Mouse (Mus musculus): ENCODE data around the gene Aurkb. TPM values are rescaled to one million over a fixed set of nuclear protein-coding genes. Genes with fewer than 3 reads are reported as not detected.

The Aurkb gene
- polyA plus RNA-seq, 1 experiment, result 108 TPM

DNA sequence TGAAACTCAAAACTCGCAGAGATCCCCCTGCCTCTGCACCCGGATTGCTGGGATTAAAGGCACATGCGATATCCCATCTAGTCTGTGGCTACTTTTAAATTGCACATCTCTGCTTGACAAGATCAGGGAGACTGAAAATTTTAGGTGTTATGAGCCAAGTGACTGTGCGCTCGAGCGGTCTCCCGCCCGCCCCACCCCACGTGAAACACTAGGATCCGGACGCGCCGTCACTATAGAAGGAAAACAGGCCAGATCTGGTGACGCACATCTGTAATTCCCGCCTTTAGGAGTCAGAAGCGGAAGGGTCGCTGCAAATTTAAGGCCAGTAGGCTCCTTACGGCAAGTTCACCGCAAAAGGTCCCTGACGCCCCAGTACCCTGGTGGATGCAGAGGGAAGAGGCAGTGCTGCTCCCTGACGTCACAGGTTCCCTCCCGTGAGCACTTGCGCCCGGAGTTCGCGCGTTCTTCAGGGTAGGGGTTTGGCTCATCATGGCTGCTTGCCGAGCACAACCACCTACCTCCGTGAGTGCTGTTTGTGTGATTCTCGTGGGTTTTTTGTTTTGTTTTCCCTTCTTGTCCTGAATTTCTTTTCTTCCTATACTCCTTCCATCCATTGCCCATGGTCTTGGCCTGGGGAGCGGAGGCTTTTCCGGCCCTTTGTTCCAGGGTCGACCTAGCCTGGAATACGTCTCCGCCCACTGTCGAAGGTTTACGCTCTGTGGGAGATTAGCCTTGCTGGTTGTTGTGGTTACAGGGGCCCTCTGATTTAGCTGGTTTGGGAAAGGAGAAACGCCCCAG lies 29.6 kb upstream of the Aurkb start, which contains the start of gene Ctc1:
TSS of gene Ctc1 (plus strand) at position 268 of the 798 bp plus-strand sequence.
- peak within 1 kb of the TSS; percentile 77 for H3K4me3 ChIP-seq (ENCODE audit: low read depth, low read length)
- peak within 1 kb of the TSS; percentile 93 for H3K27ac ChIP-seq (ENCODE audit: insufficient read depth, low read length)
- H3K36me3 ChIP-seq (ENCODE audit: control insufficient read depth, insufficient read depth, low read length, poor library complexity, severe bottlenecking), result peaks cover 4% of the 10 kb centered on the region; the same call in 1 of the 2 replicates
- no peaks in the 10 kb centered on the region for H3K9me3 ChIP-seq (replicated peaks; ENCODE audit: control insufficient read depth, insufficient read depth, low read length, poor library complexity, severe bottlenecking)
- H3K27me3 ChIP-seq (ENCODE audit: control insufficient read depth, insufficient read depth, low read length, poor library complexity, severe bottlenecking), result no peaks in the 10 kb centered on the region
- no peaks in the 10 kb centered on the region for H3K4me1 ChIP-seq (ENCODE audit: control insufficient read depth, insufficient read depth, low read length)
- H3K9ac ChIP-seq (ENCODE audit: low read depth, poor library complexity, severe bottlenecking), result peak within 1 kb of the TSS; percentile 90
- 0 out of 2 replicates have a peak, but pooled peaks have one; percentile 41 for TF ChIP-seq EP300 (IDR thresholded peaks at IDR 0.05; ENCODE audit: insufficient read depth, low read depth, low read length)
- no peak for TF ChIP-seq CTCF (IDR thresholded peaks at IDR 0.05; ENCODE audit: low read depth, low read length)
- peak; percentile 98 for TF ChIP-seq POLR2A (IDR thresholded peaks at IDR 0.05; ENCODE audit: insufficient read depth, low read length)

DNA sequence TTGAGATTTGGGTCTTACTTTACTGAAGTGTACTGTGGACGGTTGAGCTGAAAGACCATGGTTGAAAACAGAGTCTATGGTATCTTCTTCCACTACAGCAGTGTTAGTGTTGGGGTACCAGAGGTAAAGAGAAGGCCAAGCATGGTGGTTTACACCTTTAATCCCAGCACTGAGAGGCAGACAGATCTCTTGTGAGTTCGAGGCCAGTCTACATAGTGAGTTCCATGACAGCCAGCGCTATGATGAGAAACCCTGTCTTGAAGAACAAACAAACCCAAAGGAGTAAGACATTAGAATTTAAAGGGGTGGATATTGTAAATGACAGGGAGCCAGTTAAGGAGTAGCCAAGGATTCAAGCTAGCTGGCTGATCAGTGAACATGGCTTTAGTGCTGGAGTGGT lies 28.7 kb upstream of the Aurkb start:
- H3K9ac ChIP-seq (ENCODE audit: low read depth, poor library complexity, severe bottlenecking), result peak overlapping the region; percentile 90
- H3K36me3 ChIP-seq (ENCODE audit: control insufficient read depth, insufficient read depth, low read length, poor library complexity, severe bottlenecking), result peaks cover 13% of the 10 kb centered on the region
- peak overlapping the region; percentile 77 for H3K4me3 ChIP-seq (ENCODE audit: low read depth, low read length)
- H3K27ac ChIP-seq (ENCODE audit: insufficient read depth, low read length), result peak overlapping the region; percentile 93
- no peaks in the 10 kb centered on the region for H3K4me1 ChIP-seq (ENCODE audit: control insufficient read depth, insufficient read depth, low read length)
- H3K9me3 ChIP-seq (replicated peaks; ENCODE audit: control insufficient read depth, insufficient read depth, low read length, poor library complexity, severe bottlenecking), result no peaks in the 10 kb centered on the region
- no peaks in the 10 kb centered on the region for H3K27me3 ChIP-seq (ENCODE audit: control insufficient read depth, insufficient read depth, low read length, poor library complexity, severe bottlenecking)
- no peak for TF ChIP-seq CTCF (IDR thresholded peaks at IDR 0.05; ENCODE audit: low read depth, low read length)
- no peak for TF ChIP-seq EP300 (IDR thresholded peaks at IDR 0.05; ENCODE audit: insufficient read depth, low read depth, low read length)
- no peak for TF ChIP-seq POLR2A (IDR thresholded peaks at IDR 0.05; ENCODE audit: insufficient read depth, low read length)

DNA sequence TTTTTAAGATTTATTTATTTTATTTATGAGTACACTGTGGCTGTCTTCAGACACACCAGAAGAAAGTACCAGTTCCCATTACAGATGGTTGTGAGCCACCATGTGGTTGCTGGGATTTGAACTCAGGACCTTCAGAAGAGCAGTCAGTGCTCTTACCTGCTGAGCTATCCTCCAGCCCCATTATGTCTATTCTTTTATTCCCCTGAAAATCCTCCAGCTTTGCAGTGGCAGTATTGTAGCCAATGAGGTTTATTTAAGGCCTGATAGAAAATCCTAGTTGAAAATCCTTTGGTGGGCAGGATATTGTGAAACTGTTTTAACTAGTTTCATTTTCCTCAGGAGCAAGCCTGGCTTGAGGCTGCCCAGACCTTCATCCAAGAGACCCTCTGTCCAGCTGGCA lies 24.8 kb upstream of the Aurkb start:
- Histone ChIP-seq H3K27ac (ENCODE audit: insufficient read depth, low read length) (no peak overlapping the region), H3K9me3 (replicated peaks; ENCODE audit: control insufficient read depth, insufficient read depth, low read length, poor library complexity, severe bottlenecking) (no peaks in the 10 kb centered on the region), H3K4me3 (ENCODE audit: low read depth, low read length) (no peak overlapping the region), H3K36me3 (ENCODE audit: control insufficient read depth, insufficient read depth, low read length, poor library complexity, severe bottlenecking) (peaks cover 50% of the 10 kb centered on the region), H3K27me3 (ENCODE audit: control insufficient read depth, insufficient read depth, low read length, poor library complexity, severe bottlenecking) (no peaks in the 10 kb centered on the region), H3K4me1 (ENCODE audit: control insufficient read depth, insufficient read depth, low read length) (no peaks in the 10 kb centered on the region), H3K9ac (ENCODE audit: low read depth, poor library complexity, severe bottlenecking) (no peak overlapping the region)
- TF ChIP-seq EP300 (IDR thresholded peaks at IDR 0.05; ENCODE audit: insufficient read depth, low read depth, low read length), result no peak
- TF ChIP-seq POLR2A (IDR thresholded peaks at IDR 0.05; ENCODE audit: insufficient read depth, low read length), result no peak
- no peak for TF ChIP-seq CTCF (IDR thresholded peaks at IDR 0.05; ENCODE audit: low read depth, low read length)

DNA sequence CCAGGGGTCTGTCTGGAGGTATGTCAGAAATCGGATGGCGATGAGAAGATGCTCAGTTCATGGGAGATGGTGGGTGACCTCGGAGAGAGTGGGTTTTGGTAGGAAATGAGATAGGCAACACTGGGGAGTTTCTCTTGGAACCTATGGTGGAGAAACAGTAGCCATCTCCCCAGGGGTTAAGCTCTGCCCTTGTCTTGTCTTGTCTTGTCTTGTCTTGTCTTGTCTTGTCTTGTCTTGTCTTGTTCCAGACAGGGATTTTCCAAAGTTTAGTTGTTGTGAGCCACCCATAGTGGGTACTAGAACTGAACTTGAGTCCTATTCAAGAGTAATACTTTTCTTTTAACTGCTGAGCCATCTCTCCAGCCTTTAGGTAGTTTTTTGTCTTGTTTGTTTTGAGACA lies 18.9 kb upstream of the Aurkb start:
- Histone ChIP-seq H3K36me3 (ENCODE audit: control insufficient read depth, insufficient read depth, low read length, poor library complexity, severe bottlenecking) (peaks cover 97% of the 10 kb centered on the region), H3K9ac (ENCODE audit: low read depth, poor library complexity, severe bottlenecking) (peak overlapping the region; percentile 26; the same call in 1 of the 2 replicates), H3K27ac (ENCODE audit: insufficient read depth, low read length) (peak overlapping the region; percentile 86), H3K4me3 (ENCODE audit: low read depth, low read length) (no peak overlapping the region), H3K9me3 (replicated peaks; ENCODE audit: control insufficient read depth, insufficient read depth, low read length, poor library complexity, severe bottlenecking) (no peaks in the 10 kb centered on the region), H3K27me3 (ENCODE audit: control insufficient read depth, insufficient read depth, low read length, poor library complexity, severe bottlenecking) (no peaks in the 10 kb centered on the region), H3K4me1 (ENCODE audit: control insufficient read depth, insufficient read depth, low read length) (no peaks in the 10 kb centered on the region)
- TF ChIP-seq POLR2A (IDR thresholded peaks at IDR 0.05; ENCODE audit: insufficient read depth, low read length) (no peak), CTCF (IDR thresholded peaks at IDR 0.05; ENCODE audit: low read depth, low read length) (no peak), EP300 (IDR thresholded peaks at IDR 0.05; ENCODE audit: insufficient read depth, low read depth, low read length) (no peak)

DNA sequence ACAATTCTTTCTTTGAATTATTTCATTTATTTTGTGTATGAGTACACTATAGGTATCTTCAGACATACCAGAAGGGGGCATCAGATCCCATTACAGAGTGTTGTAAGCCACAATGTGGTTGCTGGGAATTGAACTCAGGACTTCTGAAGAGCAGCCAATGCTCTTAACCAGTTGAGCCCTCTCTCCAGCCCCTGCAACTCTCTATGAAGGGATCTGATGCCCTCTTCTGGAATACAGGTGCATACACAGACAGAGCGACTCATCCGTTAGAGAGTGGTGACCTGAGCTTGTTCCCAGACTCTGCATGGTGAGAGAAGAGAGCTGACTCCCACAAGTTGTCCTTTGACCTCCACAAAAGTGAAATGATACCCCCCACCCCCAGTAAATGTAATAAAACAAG lies 16.6 kb upstream of the Aurkb start:
- Histone ChIP-seq H3K27ac (ENCODE audit: insufficient read depth, low read length) (peak overlapping the region; percentile 86; the same call in 1 of the 2 replicates), H3K9ac (ENCODE audit: low read depth, poor library complexity, severe bottlenecking) (no peak overlapping the region), H3K4me1 (ENCODE audit: control insufficient read depth, insufficient read depth, low read length) (no peaks in the 10 kb centered on the region), H3K36me3 (ENCODE audit: control insufficient read depth, insufficient read depth, low read length, poor library complexity, severe bottlenecking) (peaks cover 95% of the 10 kb centered on the region), H3K4me3 (ENCODE audit: low read depth, low read length) (no peak overlapping the region), H3K27me3 (ENCODE audit: control insufficient read depth, insufficient read depth, low read length, poor library complexity, severe bottlenecking) (no peaks in the 10 kb centered on the region), H3K9me3 (replicated peaks; ENCODE audit: control insufficient read depth, insufficient read depth, low read length, poor library complexity, severe bottlenecking) (no peaks in the 10 kb centered on the region)
- TF ChIP-seq CTCF (IDR thresholded peaks at IDR 0.05; ENCODE audit: low read depth, low read length), result peak; percentile 29
- no peak for TF ChIP-seq EP300 (IDR thresholded peaks at IDR 0.05; ENCODE audit: insufficient read depth, low read depth, low read length)

DNA sequence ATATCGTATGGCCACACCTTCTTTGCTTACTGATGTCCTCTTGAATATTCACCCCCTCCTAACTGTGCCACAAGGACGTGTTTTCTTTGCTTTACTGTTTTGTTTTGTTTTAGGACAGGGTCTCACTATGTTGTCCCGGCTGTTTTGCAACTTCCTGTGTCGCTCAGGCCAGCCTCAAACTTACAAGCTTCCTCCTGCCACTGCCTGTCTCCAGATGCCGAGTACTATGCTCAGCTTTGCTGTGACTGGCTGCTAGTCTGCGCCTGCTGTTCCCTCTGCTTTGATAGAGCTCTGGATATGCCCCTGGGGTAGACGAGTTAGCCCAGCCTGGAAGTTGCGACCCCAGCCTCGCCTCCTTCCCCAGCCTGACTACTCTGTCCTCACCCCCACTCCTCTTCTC lies 11.9 kb upstream of the Aurkb start:
- TF ChIP-seq EP300 (IDR thresholded peaks at IDR 0.05; ENCODE audit: insufficient read depth, low read depth, low read length) (no peak), CTCF (IDR thresholded peaks at IDR 0.05; ENCODE audit: low read depth, low read length) (no peak), POLR2A (IDR thresholded peaks at IDR 0.05; ENCODE audit: insufficient read depth, low read length) (no peak)
- Histone ChIP-seq H3K9me3 (replicated peaks; ENCODE audit: control insufficient read depth, insufficient read depth, low read length, poor library complexity, severe bottlenecking) (no peaks in the 10 kb centered on the region), H3K27me3 (ENCODE audit: control insufficient read depth, insufficient read depth, low read length, poor library complexity, severe bottlenecking) (no peaks in the 10 kb centered on the region), H3K4me1 (ENCODE audit: control insufficient read depth, insufficient read depth, low read length) (no peaks in the 10 kb centered on the region), H3K9ac (ENCODE audit: low read depth, poor library complexity, severe bottlenecking) (no peak overlapping the region), H3K36me3 (ENCODE audit: control insufficient read depth, insufficient read depth, low read length, poor library complexity, severe bottlenecking) (peaks cover 67% of the 10 kb centered on the region), H3K27ac (ENCODE audit: insufficient read depth, low read length) (no peak overlapping the region), H3K4me3 (ENCODE audit: low read depth, low read length) (no peak overlapping the region)
